Mouse (Mus musculus): Measurements from ENCODE around the gene Klhl10.

Gene Klhl10

GRCm38 (mm10) chr11:100441797-100442196 lies at the start of gene Klhl10, which contains the start of gene Nt5c3b:
Klhl10 (plus strand) TSS chr11:100441917.
Nt5c3b (minus strand) TSS chr11:100441808.
- no peak for DNase-seq (ENCODE audit: inconsistent age in 2 of 2, low spot score in 1 of 2)

DNA sequence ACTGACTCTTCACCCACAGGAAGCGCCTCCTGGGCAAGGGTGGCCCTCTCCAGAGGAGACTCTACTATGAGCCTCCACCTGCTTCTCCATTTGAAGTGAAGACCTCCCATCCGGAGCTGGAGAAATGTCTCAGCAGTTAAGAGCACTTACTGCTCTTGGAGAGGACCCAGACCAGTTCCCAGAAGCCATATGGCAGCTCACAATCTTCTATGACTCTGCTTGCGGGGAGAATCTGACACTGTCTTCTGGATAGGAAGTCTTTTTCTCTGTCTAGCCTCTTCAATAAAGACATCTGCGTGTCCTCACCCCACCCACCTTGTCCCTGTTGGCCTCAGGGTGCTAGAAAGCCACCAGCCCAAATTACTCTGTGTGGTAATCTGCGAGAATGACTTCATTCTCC lies 48.8 kb upstream of the Klhl10 start:
- no peak for DNase-seq (ENCODE audit: inconsistent age in 2 of 2, low spot score in 1 of 2)

DNA sequence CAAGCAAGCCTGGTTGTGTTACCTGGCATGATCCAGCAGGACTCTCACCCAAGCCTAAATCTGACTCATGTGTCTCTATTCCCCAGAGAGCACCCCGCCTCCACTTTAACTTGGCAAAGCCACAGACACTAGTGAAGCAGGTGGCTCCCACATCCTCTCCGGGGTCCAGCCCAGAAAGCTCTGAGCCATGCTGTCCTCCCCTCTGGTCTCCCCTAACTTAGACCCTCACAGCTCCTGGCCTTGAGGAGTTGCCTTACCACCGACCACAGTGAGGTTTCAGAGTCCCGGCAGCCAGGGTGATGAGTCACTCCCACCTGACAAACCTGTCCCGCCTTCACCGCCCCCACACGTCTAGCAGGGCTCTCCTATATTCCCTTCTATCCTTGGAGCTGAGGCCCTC lies 48.0 kb upstream of the Klhl10 start:
- DNase-seq (ENCODE audit: inconsistent age in 2 of 2, low spot score in 1 of 2): no peak

GRCm38 (mm10) chr11:100394353-100395074 lies 47.2 kb upstream of the Klhl10 start:
- peak in 1 of 2 experiments; percentile 51 for DNase-seq (ENCODE audit: inconsistent age in 2 of 2, low spot score in 1 of 2)

DNA sequence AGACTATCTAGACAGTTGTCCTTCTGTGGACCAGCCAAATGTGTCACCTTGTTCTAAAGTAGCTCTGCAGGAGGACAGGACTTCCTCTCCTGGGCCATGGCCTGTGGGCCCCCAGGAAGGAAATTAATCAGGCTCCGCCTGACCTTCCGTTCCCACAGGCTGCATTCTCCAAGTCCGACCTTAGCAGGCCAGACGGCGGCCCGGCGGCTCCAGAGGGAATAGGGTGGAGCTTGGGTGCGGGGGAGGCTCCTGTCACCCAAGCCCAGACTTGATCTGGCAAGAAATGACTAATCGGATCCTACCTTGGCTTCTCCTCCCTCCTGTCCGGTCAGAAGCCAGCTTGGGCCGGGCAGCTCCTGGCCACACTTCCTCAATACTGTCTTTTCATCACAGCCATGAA lies 46.5 kb upstream of the Klhl10 start:
- peak; percentile 87 to 91 for DNase-seq (ENCODE audit: inconsistent age in 2 of 2, low spot score in 1 of 2)

DNA sequence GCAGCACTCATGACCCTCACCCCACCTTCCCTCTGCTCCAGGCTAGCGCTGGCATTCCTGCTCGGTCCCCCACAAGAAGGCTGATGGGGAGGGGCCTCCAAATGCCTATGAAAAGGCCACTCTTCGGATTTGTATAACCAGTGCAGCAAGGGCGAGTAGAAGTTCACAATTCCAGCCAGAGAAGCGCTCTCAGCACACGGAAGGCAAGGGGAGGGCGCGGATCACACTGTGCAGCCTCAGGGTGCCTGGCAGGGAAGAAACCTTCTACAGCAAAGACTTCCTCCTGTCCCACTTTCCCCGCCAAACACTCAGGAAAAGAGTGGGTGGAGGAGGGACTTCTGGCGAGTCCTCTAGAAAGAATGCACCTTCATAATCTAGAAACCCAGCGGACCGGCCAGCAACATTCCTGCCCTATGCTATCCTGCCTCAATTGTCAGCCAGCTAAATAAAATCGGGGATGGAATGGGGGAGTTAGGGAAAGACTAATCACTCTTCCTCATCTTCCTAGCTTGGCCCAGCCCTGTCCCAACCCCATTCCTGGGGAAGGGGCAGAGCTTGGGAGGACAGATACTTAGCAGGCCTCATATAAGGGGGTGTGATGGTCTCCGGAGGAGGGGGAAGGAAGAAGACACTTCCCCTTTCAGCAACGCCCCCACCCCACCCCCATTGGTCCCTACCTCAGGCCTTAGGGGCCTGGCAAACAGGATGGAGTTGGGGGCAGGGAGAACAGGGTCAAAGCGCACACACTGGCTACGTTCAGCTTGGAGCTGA lies 45.7 kb upstream of the Klhl10 start:
- peak; percentile 40 to 68 for DNase-seq (ENCODE audit: inconsistent age in 2 of 2, low spot score in 1 of 2)

DNA sequence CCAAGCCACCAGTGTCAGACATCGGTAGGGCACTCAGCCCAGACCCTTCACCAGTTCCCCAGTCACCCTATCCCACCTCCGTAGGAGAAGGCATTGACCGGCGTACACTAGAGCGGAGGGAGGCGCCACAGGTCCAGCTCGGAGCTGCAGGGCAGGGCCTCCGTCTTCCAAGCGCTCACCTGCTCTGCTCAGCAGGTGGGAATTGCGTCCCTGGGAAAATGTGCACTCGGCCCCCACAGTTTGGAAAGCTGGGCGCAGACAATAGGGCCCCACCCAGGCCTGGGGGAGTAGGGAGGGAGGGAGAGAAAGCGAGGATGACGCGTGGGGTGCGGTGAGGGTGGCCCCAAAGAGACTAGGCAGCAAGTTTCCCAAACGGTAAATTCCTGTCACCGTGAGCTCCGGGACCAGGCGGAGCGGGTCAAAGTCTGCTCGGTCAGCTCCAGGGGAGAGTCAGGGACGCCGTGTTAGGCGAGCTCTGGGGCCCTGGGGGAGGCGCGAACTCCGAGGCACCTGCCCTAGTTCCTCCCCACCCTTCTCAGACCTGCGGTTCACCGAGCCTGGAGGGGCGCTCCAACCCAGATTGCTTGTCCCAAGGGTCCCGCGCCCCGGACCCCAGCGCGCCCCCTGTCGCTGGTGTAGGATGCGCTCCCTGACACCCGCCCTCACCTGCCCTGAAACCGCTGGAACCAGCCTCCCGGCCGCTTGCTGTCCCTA lies 44.7 kb upstream of the Klhl10 start:
- DNase-seq (ENCODE audit: inconsistent age in 2 of 2, low spot score in 1 of 2): no peak

- DNase-seq (ENCODE audit: inconsistent age in 2 of 2, low spot score in 1 of 2): peak; percentile 99 to 100
These were observed 43.9 kb upstream of the Klhl10 start, which contains the start of gene Jup for GRCm38 (mm10) chr11:100397600-100398389. Jup (minus strand) TSS chr11:100397763.

DNA sequence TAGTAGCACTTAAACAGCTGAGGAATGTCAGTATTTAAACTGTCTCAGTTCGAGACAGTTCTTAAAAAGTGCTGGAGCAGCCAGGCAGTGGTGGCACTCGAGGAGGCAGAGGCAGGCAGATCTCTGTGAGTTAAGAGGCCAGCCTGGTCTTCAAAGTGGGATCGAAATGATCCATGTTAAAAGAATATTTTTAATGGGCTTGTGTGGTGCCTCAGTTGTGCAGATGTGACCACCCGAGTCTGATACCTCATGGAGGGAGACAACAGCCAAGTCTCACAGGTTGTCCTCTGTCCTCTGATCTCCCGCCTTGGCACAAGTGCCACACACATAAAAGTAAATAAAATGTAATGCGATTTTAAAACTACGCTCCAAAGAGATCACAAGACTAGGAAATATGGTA lies 43.2 kb upstream of the Klhl10 start:
- DNase-seq (ENCODE audit: inconsistent age in 2 of 2, low spot score in 1 of 2): no peak

DNA sequence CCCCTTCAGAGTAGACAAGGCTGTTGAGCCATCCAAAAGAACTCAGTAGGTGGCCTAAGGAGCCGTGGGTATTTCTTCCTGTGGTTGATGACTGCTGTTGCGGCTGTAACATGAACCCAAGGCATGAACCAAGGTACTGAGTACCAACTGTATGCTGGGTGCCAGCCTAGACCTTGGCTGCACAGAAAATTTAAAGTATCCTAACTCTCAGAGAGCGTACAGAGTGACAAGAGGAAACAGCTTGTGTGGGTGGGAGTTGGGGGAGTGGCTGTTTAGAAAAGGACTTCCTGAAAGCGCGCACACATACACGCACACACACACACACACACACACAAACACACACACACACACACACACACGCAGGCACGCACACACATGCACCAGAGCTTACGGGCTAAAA lies 42.4 kb upstream of the Klhl10 start:
- no peak for DNase-seq (ENCODE audit: inconsistent age in 2 of 2, low spot score in 1 of 2)

DNA sequence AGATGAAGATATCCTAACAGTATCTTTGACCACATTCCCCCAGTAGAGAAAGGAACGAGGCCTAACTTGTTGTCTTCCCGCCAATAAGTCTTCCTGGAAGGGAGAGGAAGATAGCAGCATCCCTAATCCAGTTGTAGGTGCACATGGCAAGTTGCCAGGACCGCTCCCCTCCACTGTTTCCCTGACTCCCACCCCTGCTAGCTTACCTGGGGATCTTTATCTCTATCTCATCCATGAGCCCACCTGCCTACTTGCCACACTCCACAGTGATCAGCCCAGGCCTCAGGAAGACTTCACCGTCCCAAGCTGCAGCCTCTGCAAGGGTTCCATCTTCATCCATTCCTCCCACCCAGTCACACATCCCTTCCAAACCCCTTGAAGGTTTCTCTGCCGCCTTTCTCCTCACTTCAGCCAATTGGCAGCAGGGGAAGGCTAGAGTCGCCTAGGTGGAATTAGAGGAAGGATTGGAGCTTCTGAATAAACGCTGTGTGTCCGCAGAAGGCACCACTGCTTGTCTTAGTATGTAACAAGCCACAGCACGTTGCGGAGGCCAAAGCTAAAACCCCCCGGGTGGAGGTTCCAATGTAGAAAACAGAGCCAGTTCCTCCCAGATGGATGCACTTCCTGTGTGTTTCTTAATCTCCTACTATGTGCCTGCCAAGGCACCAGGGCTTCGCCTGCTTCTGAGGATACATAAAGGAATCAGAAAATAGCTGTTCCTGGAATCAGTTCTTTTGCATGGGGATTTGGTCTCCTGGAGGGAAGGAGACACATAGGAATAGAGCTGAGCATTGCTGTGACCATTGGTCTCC lies 41.8 kb upstream of the Klhl10 start:
- DNase-seq (ENCODE audit: inconsistent age in 2 of 2, low spot score in 1 of 2): no peak

GRCm38 (mm10) chr11:100400842-100401241 lies 40.9 kb upstream of the Klhl10 start:
- DNase-seq (ENCODE audit: inconsistent age in 2 of 2, low spot score in 1 of 2): no peak

DNA sequence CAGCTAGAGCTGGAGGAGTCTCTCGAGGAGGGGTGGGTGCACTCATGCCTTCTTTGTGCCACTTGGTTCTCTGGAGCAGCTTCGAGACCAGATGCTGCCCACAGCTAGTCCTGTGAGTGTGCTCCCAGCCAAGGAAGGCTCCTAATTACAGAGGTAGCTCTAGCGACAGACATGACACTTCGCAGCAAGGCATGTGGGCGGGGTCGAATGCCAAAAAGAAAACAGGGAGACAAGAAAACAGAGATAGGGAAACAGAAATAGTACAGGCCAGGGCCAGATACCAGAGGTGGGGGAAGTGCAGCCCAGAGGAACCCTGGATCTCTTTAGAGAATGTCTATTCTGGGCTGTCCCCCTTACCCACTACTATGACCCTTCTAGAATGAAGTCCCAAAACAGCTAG lies 39.5 kb upstream of the Klhl10 start:
- DNase-seq (ENCODE audit: inconsistent age in 2 of 2, low spot score in 1 of 2): no peak

DNA sequence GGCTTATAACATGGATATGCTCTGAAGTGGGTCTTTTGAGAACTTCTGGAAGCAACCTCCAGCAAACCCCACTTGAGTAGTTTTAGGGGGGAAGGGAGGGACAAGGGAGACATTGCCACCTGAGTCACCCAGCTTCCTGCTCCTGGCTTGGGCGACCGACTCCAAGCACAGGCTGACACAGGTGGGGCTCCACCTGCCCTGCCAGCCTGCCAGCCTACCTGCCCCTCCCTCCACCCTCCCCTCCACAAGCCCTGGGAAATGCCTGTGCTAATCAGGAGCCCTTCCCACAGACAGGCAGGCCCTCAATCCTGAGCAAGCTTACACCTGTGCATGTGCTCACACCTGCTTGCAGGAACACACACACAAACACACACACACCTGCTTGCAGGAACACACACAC lies 39.0 kb upstream of the Klhl10 start:
- DNase-seq (ENCODE audit: inconsistent age in 2 of 2, low spot score in 1 of 2): no peak

GRCm38 (mm10) chr11:100403445-100404134 lies 38.1 kb upstream of the Klhl10 start:
- DNase-seq (ENCODE audit: inconsistent age in 2 of 2, low spot score in 1 of 2): peak in 1 of 2 experiments; percentile 75

GRCm38 (mm10) chr11:100404456-100405074 lies 37.2 kb upstream of the Klhl10 start:
- DNase-seq (ENCODE audit: inconsistent age in 2 of 2, low spot score in 1 of 2): no peak

DNA sequence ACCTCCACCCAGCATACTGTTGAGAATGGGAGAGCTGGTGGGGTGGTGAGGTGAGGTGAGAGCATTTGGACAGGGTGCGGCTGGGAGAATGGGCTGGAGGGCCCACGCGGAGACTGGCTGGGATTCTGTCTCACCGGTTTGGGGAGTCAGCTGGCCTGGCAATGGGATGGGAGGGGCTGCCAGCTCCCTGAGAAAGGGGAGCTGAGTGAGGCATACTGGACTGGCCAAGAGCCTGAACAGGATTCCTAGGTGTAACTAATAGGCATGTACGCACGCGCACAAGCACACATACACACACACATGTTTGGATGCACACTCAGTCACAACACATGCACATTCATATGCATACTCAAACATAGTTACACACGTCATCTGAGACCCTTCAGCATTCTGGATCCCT lies 35.4 kb upstream of the Klhl10 start:
- no peak for DNase-seq (ENCODE audit: inconsistent age in 2 of 2, low spot score in 1 of 2)

GRCm38 (mm10) chr11:100406995-100407705 lies 34.6 kb upstream of the Klhl10 start:
- no peak for DNase-seq (ENCODE audit: inconsistent age in 2 of 2, low spot score in 1 of 2)

All from adrenal gland, adult (tissue).